Mouse (Mus musculus) MEL (cell line): ENCODE measurements around the gene Tecrl. TPM values are rescaled to one million over a fixed set of nuclear protein-coding genes. Genes with fewer than 3 reads are reported as not detected.

ENCODE experiments used
- DNase-seq: peaks from one replicate; pipeline ENCODE4 v3.0.0; 2011; ENCODE audit warnings: low read depth, low spot score
- H3K27ac ChIP-seq: 2 replicates; pipeline ENCODE4 v1.5.1; 2012; ENCODE audit warnings: low read depth, mild to moderate bottlenecking, control low read depth, low read length, moderate library complexity; ENCODE audit not compliant: control insufficient read depth
- H3K27me3 ChIP-seq, 2 experiments: fragments of 150-350 bp in 1 of 2; sonication (generic) in 1 of 2; 2 replicates each; pipeline ENCODE4 v1.6.1; 2012; ENCODE audit warnings: low read length in 2 of 2, mild to moderate bottlenecking in 2 of 2, improper control_type of control experiment in 1 of 2, moderate library complexity in 1 of 2; ENCODE audit not compliant: insufficient read depth in 2 of 2, control insufficient read depth in 1 of 2
- H3K36me3 ChIP-seq, 2 experiments: 2 replicates each; pipeline ENCODE4 v1.6.1; 2012 to 2014; ENCODE audit warnings: low read length in 2 of 2, improper control_type of control experiment in 1 of 2, inconsistent platforms in 1 of 2, mild to moderate bottlenecking in 1 of 2; ENCODE audit not compliant: insufficient read depth in 2 of 2, control insufficient read depth in 1 of 2
- H3K4me1 ChIP-seq, 2 experiments: fragments of 150-350 bp in 1 of 2; sonication (generic) in 1 of 2; 2 replicates each; pipeline ENCODE4 v1.6.1; 2012; ENCODE audit warnings: low read length in 2 of 2, improper control_type of control experiment in 1 of 2, mild to moderate bottlenecking in 1 of 2; ENCODE audit not compliant: insufficient read depth in 2 of 2, control insufficient read depth in 1 of 2
- H3K4me3 ChIP-seq, 2 experiments: fragments of 150-350 bp in 1 of 2; sonication (generic) in 1 of 2; 2 replicates each; pipeline ENCODE4 v1.5.1; 2012; ENCODE audit warnings: low read depth in 2 of 2, low read length in 2 of 2, mild to moderate bottlenecking in 2 of 2, moderate library complexity in 2 of 2, control low read depth in 1 of 2, improper control_type of control experiment in 1 of 2; ENCODE audit not compliant: control insufficient read depth in 1 of 2, insufficient read depth in 1 of 2
- H3K79me2 ChIP-seq: 2 replicates; pipeline ENCODE4 v1.6.1; 2012; ENCODE audit warnings: mild to moderate bottlenecking, low read length, moderate library complexity; ENCODE audit not compliant: control insufficient read depth, poor library complexity, insufficient read depth
- H3K9ac ChIP-seq: 2 replicates; pipeline ENCODE4 v1.6.1; 2012; ENCODE audit warnings: low read depth, mild to moderate bottlenecking, control low read depth, low read length, moderate library complexity; ENCODE audit not compliant: control insufficient read depth, poor library complexity, severe bottlenecking
- H3K9me3 ChIP-seq: fragments of 150-350 bp; sonication (generic); replicated peaks from 2 replicates; pipeline ENCODE4 v1.6.1; 2012; ENCODE audit warnings: mild to moderate bottlenecking, low read length, improper control_type of control experiment, moderate library complexity; ENCODE audit not compliant: insufficient read depth
- CHD1 ChIP-seq: IDR thresholded peaks from 2 replicates; pipeline ENCODE4 v1.6.1; 2012; ENCODE audit warnings: low read depth, mild to moderate bottlenecking, inconsistent platforms, low read length, improper control_type of control experiment
- CHD2 ChIP-seq: IDR thresholded peaks from 2 replicates; pipeline ENCODE4 v1.6.1; 2011; ENCODE audit warnings: low read length, improper control_type of control experiment
- ELF1 ChIP-seq: IDR thresholded peaks from 2 replicates; pipeline ENCODE4 v1.6.1; 2014; ENCODE audit warnings: low read depth, mild to moderate bottlenecking, inconsistent platforms, low read length, improper control_type of control experiment, moderate library complexity
- EP300 ChIP-seq, 2 experiments: IDR thresholded peaks; 2 replicates each; pipeline ENCODE4 v1.6.1; 2011; ENCODE audit warnings: improper control_type of control experiment in 2 of 2, low read length in 2 of 2, low read depth in 1 of 2, mild to moderate bottlenecking in 1 of 2
- ETS1 ChIP-seq: IDR thresholded peaks from 2 replicates; pipeline ENCODE4 v1.6.1; 2012; ENCODE audit warnings: low read depth, mild to moderate bottlenecking, inconsistent platforms, low read length, improper control_type of control experiment, moderate library complexity
- GATA1 ChIP-seq: IDR thresholded peaks from 2 replicates; pipeline ENCODE4 v1.6.1; 2011; ENCODE audit warnings: low read depth, low read length, improper control_type of control experiment
- KAT2A ChIP-seq: conservative IDR thresholded peaks from 2 replicates; pipeline ENCODE4 v1.6.1; 2012; ENCODE audit warnings: low read depth, low read length, improper control_type of control experiment, inconsistent platforms
- MAZ ChIP-seq: IDR thresholded peaks from 2 replicates; pipeline ENCODE4 v1.6.1; 2012; ENCODE audit warnings: low read depth, mild to moderate bottlenecking, inconsistent platforms, low read length, improper control_type of control experiment
- MXI1 ChIP-seq: IDR thresholded peaks from 2 replicates; pipeline ENCODE4 v1.6.1; 2011; ENCODE audit warnings: mild to moderate bottlenecking, low read depth, low read length, improper control_type of control experiment
- MYB ChIP-seq: IDR thresholded peaks from 2 replicates; pipeline ENCODE4 v1.6.1; 2011; ENCODE audit warnings: mild to moderate bottlenecking, low read depth, low read length, improper control_type of control experiment
- NRF1 ChIP-seq: IDR thresholded peaks from 2 replicates; pipeline ENCODE4 v1.6.1; 2014; ENCODE audit warnings: low read depth, mild to moderate bottlenecking, inconsistent platforms, low read length, improper control_type of control experiment, moderate library complexity; ENCODE audit not compliant: poor library complexity, insufficient read depth, severe bottlenecking
- POLR2A ChIP-seq, 2 experiments: IDR thresholded peaks; 2 replicates each; pipeline ENCODE4 v1.6.1; 2011 to 2012; ENCODE audit warnings: low read length in 2 of 2, mild to moderate bottlenecking in 2 of 2, control low read depth in 1 of 2, improper control_type of control experiment in 1 of 2, low read depth in 1 of 2, moderate library complexity in 1 of 2; ENCODE audit not compliant: control insufficient read depth in 1 of 2, insufficient read depth in 1 of 2, poor library complexity in 1 of 2
- POLR2AphosphoS2 ChIP-seq: IDR thresholded peaks from 2 replicates; pipeline ENCODE4 v1.6.1; 2011; ENCODE audit warnings: low read length, improper control_type of control experiment
- RCOR1 ChIP-seq: IDR thresholded peaks from 2 replicates; pipeline ENCODE4 v1.6.1; 2012; ENCODE audit warnings: low read depth, mild to moderate bottlenecking, inconsistent platforms, low read length, improper control_type of control experiment
- SIN3A ChIP-seq: IDR thresholded peaks from 2 replicates; pipeline ENCODE4 v1.6.1; 2012; ENCODE audit warnings: low read length, improper control_type of control experiment, inconsistent platforms
- TBP ChIP-seq: IDR thresholded peaks from 2 replicates; pipeline ENCODE4 v1.8.0; 2011; ENCODE audit warnings: low read depth, low read length, improper control_type of control experiment
- UBTF ChIP-seq: IDR thresholded peaks from 2 replicates; pipeline ENCODE4 v1.6.1; 2012; ENCODE audit warnings: low read depth, mild to moderate bottlenecking, inconsistent platforms, low read length, improper control_type of control experiment, moderate library complexity, borderline replicate concordance; ENCODE audit not compliant: insufficient read depth
- ZNF384 ChIP-seq: IDR thresholded peaks from 2 replicates; pipeline ENCODE4 v1.6.1; 2012; ENCODE audit warnings: low read depth, mild to moderate bottlenecking, inconsistent platforms, low read length, improper control_type of control experiment
- polyA plus RNA-seq, 2 experiments: library from polyadenylated mRNA; stranded (reverse) in 1 of 2; unstranded in 1 of 2; fragments of >175 nt in 1 of 2; fragments of >200 nt in 1 of 2; gene quantifications; 2 replicates each; pipeline versions ENCODE4 v1.2.1 to v1.2.4; 2012; ENCODE audit warnings: low replicate concordance in 2 of 2, low read depth in 1 of 2; ENCODE audit not compliant: insufficient read length in 2 of 2, insufficient read depth in 1 of 2, missing spikeins in 1 of 2
- total RNA-seq: library from RNA; depleted of rRNA; stranded (reverse); fragments of 300-350 nt; gene quantifications from 2 replicates; pipeline ENCODE4 v1.2.3, GENCODE M21; 2012

The Tecrl gene
- total and polyA plus RNA-seq, 3 experiments = not detected

DNA sequence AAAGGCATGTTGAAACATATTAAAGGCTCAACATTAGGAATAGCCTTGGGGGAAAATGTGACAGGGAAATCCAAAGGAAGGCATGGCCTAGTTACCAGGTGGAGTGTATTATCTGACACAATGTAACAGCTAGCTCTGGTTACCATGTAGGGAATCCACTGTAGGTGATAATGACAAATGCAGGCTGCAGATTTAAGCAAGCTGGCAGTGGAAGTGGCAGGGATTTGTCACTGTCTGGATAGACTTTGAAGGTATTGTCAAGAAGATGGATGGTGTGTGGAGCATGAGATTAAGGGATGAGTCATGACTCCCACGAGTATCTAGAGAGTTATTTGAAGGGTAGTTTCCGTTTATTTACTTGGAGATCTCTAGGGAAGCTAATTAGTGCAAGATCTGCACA is 3.4 kb downstream of the Tecrl start:
- peak; percentile 1 for DNase-seq
- Histone ChIP-seq H3K79me2 (no peaks in the 10 kb centered on the region), H3K4me3 (no peak overlapping the region), H3K9ac (no peak overlapping the region), H3K4me1 (no peaks in the 10 kb centered on the region), H3K27ac (no peak overlapping the region), H3K36me3 (no peaks in the 10 kb centered on the region), H3K9me3 (no peaks in the 10 kb centered on the region), H3K27me3 (no peaks in the 10 kb centered on the region)
- TF ChIP-seq MXI1 = no peak
- no peak for TF ChIP-seq NRF1
- no peak for TF ChIP-seq ELF1

DNA sequence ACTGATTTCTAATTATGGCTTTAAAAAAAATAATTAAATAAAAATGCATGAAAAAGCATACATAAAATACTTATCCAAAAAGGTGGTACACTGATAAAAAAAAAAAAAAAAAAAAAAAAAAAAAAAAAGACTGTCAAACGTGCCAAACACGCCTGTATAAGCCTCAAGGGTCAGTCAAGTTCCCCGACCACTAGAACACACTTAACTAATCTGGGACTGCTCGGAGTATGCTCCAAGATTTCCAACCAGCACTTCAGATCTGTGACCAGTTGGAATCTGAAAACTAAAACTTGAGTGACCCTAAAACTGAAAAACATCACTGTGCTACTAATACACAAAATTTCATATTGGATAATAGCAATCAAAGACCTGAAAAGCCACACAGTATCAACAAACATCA is 15.9 kb downstream of the Tecrl start:
- Histone ChIP-seq H3K4me3 (no peak overlapping the region), H3K4me1 (no peaks in the 10 kb centered on the region), H3K36me3 (no peaks in the 10 kb centered on the region), H3K27ac (no peak overlapping the region), H3K27me3 (no peaks in the 10 kb centered on the region), H3K9me3 (no peaks in the 10 kb centered on the region), H3K9ac (no peak overlapping the region), H3K79me2 (no peaks in the 10 kb centered on the region)
- no peak for DNase-seq
- TF ChIP-seq TBP (no peak), POLR2A (IDR thresholded peaks at IDR 0.05; ENCODE audit: control insufficient read depth in 1 of 2, insufficient read depth in 1 of 2, low read depth in 1 of 2, low read length in 2 of 2, poor library complexity in 1 of 2) (no peak), SIN3A (no peak), UBTF (no peak)

GRCm38 (mm10) chr5:83267148-83267776 is 87.7 kb downstream of the Tecrl start:
- Histone ChIP-seq H3K4me1 (no peaks in the 10 kb centered on the region), H3K9ac (no peak overlapping the region), H3K27me3 (no peaks in the 10 kb centered on the region), H3K27ac (no peak overlapping the region), H3K4me3 (no peak overlapping the region), H3K36me3 (no peaks in the 10 kb centered on the region), H3K79me2 (no peaks in the 10 kb centered on the region), H3K9me3 (no peaks in the 10 kb centered on the region)
- no peak for DNase-seq
- TF ChIP-seq CHD2 = no peak
- no peak for TF ChIP-seq MYB
- no peak for TF ChIP-seq EP300 (IDR thresholded peaks at IDR 0.05; ENCODE audit: low read depth in 1 of 2, low read length in 2 of 2)
- no peak for TF ChIP-seq MAZ
- no peak for TF ChIP-seq POLR2AphosphoS2
- TF ChIP-seq SIN3A = no peak
- TF ChIP-seq MXI1 = no peak
- no peak for TF ChIP-seq GATA1
- TF ChIP-seq ETS1 = no peak
- no peak for TF ChIP-seq UBTF
- TF ChIP-seq ZNF384 = no peak
- no peak for TF ChIP-seq KAT2A
- no peak for TF ChIP-seq RCOR1
- no peak for TF ChIP-seq CHD1
- no peak for TF ChIP-seq ELF1
